Mouse (Mus musculus) forebrain, postnatal 0 days (tissue): Measurements from ENCODE around the gene Aes. TPM values are rescaled to one million over a fixed set of nuclear protein-coding genes. Genes with fewer than 3 reads are reported as not detected.

Experiments
- ATAC-seq: fragments of 200-750 bp; cut with Nextera tagmentation; 2 replicates; pipeline ENCODE4 v1.8.0; 2017; ENCODE audit warnings: mild to moderate bottlenecking, moderate library complexity
- DNase-seq: peaks from one replicate; pipeline ENCODE4 v3.0.0-alpha.2; 2015
- H3K27ac ChIP-seq: fragments of 300-500 bp; sonication (generic); 2 replicates; pipeline ENCODE4 v1.5.1; 2014; ENCODE audit warnings: low read depth, mild to moderate bottlenecking, antibody characterized with exemption, low read length, moderate library complexity, mixed read lengths
- H3K27me3 ChIP-seq: fragments of 300-500 bp; sonication (generic); 2 replicates; pipeline ENCODE4 v1.6.1; 2014; ENCODE audit warnings: mild to moderate bottlenecking, low read length, mixed read lengths; ENCODE audit not compliant: insufficient read depth
- H3K36me3 ChIP-seq: fragments of 300-500 bp; sonication (generic); 2 replicates; pipeline ENCODE4 v1.6.1; 2014; ENCODE audit warnings: mild to moderate bottlenecking, moderate library complexity; ENCODE audit not compliant: insufficient read depth
- H3K4me1 ChIP-seq: fragments of 300-500 bp; sonication (generic); 2 replicates; pipeline ENCODE4 v1.6.1; 2014; ENCODE audit warnings: antibody characterized with exemption; ENCODE audit not compliant: insufficient read depth
- H3K4me2 ChIP-seq: fragments of 300-500 bp; sonication (generic); 2 replicates; pipeline ENCODE4 v1.6.1; 2014; ENCODE audit warnings: low read depth, mild to moderate bottlenecking, moderate library complexity
- H3K4me3 ChIP-seq: fragments of 300-500 bp; sonication (generic); 2 replicates; pipeline ENCODE4 v1.5.1; 2014; ENCODE audit warnings: low read depth, low read length, mixed read lengths
- H3K9ac ChIP-seq: fragments of 300-500 bp; sonication (generic); 2 replicates; pipeline ENCODE4 v1.6.1; 2014; ENCODE audit warnings: mild to moderate bottlenecking
- H3K9me3 ChIP-seq: fragments of 300-500 bp; sonication (generic); 2 replicates; pipeline ENCODE4 v1.6.1; 2016; ENCODE audit warnings: low read length
- CTCF ChIP-seq: sonication (generic); IDR thresholded peaks from 2 replicates; pipeline ENCODE4 v1.5.1; 2016; ENCODE audit warnings: antibody characterized with exemption, control low read depth, low read depth
- WGBS: fragments of 180-500 bp; shearing (Covaris S2); extraction: QIAGEN DNeasy Blood & Tissue Kit; methylation state at CpG from one replicate; pipeline ENCODE4 v1.1.7; 2014; 5-methylcytosine and 5-hydroxymethylcytosine counted together
- polyA plus RNA-seq: library from polyadenylated mRNA; unstranded; fragments of >200 nt; fragmentation: Nextera tagmentation; extraction: Ambion mirVana; gene quantifications from 2 replicates; pipeline ENCODE4 v1.2.1, GENCODE M21; 2015
- total RNA-seq: library from RNA; depleted of rRNA; stranded (reverse); fragments of >200 nt; gene quantifications from 2 replicates; pipeline ENCODE4 v1.2.3, GENCODE M21; 2014

Aes gene
- total and polyA plus RNA-seq, 2 experiments from 2014 or later = 450 to 802 TPM

DNA sequence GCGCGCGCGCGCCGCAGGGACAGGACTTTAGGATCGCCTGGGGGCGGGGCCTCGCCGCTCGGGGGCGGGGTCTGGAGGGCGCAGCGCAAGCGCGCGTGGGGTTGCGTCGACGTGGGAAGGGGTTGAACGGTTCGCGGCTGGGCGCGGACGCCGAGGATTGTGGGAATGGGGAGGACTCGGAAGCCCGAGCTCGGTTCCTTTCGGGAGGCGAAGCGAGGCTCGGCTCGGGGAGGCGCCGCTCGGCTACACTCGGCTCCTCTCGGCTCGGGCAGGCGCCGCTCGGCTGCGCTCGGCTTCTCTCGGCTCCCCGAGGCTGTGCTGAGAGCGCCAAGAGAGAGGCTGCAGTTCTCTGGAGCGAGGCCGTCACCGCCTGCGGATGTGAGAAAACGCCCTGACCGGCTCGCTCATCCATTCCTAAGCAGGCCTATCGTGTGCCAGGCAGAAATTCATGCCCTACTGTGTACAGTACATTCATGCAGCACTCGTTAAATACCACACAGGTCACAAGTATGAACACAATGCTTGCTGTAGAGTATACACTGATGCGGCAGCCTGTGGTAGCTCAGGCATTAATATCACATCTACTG is 14.0 kb upstream of the Aes start, which contains the start of gene Gna11:
Gene Gna11, minus strand, starts transcription at position 30 of the 587 bp plus-strand sequence.
- no peaks in the 10 kb centered on the region for H3K27me3 ChIP-seq
- no peaks in the 10 kb centered on the region for H3K9me3 ChIP-seq
- peak within 1 kb of the TSS; percentile 89 for H3K4me2 ChIP-seq
- H3K4me1 ChIP-seq = peaks cover 17% of the 10 kb centered on the region
- peak; percentile 100 for DNase-seq
- peak; percentile 98 for ATAC-seq
- no peaks in the 10 kb centered on the region for H3K36me3 ChIP-seq
- peak within 1 kb of the TSS; percentile 81 for H3K4me3 ChIP-seq
- peak within 1 kb of the TSS; percentile 90 for H3K27ac ChIP-seq
- under 1% methylated on average over 53 of the region's 59 CpGs for WGBS
- H3K9ac ChIP-seq = peak within 1 kb of the TSS; percentile 93
- TF ChIP-seq CTCF = no peak

DNA sequence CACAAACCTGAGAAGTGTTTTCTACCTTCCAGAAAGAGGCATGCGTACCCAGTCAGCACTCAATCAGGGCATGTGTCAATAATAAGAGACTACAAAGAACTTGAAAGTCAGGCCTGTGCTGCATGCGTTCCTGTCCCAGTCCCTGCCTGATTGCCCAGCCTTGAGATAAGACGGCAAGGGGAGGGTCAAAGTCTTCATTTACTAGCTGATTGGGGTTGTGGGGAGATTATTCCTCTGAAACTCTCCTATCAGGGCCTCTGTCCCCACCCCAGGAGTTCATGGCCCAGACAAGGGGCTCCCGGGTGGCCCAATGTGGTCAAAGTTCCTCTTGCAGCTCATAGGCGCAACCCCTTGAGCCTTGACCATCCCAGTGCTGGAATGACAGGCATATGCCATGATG is 13.0 kb upstream of the Aes start:
- DNase-seq (no peak), ATAC-seq (no peak)
- no peak overlapping the region for H3K27ac ChIP-seq
- no peak overlapping the region for H3K4me2 ChIP-seq
- H3K27me3 ChIP-seq = no peaks in the 10 kb centered on the region
- H3K4me3 ChIP-seq = no peak overlapping the region
- no peaks in the 10 kb centered on the region for H3K9me3 ChIP-seq
- H3K4me1 ChIP-seq = peaks cover 17% of the 10 kb centered on the region
- H3K9ac ChIP-seq = no peak overlapping the region
- no peaks in the 10 kb centered on the region for H3K36me3 ChIP-seq
- WGBS = 84% methylated on average over 5 of the region's 5 CpGs
- no peak for TF ChIP-seq CTCF

DNA sequence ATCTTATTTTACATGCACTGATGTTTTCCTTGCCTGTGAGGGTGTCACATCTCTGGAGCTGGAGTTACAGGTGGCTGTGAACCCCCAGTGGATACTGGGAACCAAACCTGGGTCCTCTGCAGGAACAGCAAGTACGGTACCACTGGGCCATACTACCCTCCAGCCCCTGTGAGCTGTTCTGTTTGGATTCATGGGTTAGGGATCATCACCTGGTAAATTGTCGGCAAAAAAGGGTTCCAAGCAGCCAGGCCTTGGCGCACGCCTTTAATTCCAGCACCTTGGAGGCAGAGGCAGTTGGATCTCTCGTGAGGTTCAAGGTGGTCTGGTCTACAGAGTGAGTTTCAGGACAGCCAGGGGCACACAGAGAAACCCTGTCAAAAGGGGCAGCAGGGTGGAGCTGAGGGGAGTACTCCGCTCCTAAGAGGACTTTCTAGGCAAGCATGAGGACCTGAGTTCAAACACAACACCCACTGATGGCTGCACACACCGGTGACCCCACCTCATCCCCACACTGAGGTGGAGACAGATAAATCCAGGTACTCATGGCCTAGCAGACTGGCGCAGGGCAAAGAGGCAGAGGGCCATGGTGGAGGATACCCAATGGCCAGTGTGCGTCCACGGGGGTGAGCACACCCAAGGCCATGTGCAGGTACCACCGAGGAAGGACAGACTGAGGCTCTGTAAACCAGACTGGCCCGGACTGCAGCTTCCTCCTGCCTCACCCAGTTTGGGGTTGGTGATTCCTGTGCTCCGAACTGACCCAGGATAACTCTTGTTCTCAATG is 12.3 kb upstream of the Aes start:
- Histone ChIP-seq H3K4me2 (no peak overlapping the region), H3K4me1 (peaks cover 17% of the 10 kb centered on the region), H3K27ac (no peak overlapping the region), H3K4me3 (no peak overlapping the region), H3K27me3 (no peaks in the 10 kb centered on the region), H3K9me3 (no peaks in the 10 kb centered on the region), H3K9ac (no peak overlapping the region), H3K36me3 (no peaks in the 10 kb centered on the region)
- WGBS = 94% methylated on average over 13 of the region's 13 CpGs
- no peak for TF ChIP-seq CTCF
- ATAC-seq (no peak), DNase-seq (no peak)

DNA sequence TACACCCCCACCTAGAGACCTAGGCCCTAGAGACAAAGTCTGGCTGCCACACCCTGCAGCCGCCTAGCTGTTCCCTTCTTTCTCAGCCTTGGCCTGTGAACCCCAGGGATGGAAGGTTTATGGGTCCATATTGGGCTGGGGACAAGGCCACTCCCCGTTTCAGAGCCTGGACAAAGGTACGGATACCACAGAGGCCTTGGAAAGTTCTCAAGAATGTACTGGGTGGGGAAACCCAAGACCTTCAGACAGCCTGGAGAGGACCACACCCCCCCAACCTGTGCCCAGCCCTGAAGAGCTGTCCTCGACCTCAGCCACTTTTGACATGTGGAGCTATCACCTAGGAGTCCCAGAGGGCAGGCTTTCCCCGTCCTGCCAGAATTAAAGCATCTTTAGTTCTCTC is 10.3 kb upstream of the Aes start:
- Histone ChIP-seq H3K36me3 (no peaks in the 10 kb centered on the region), H3K4me2 (no peak overlapping the region), H3K27me3 (no peaks in the 10 kb centered on the region), H3K9ac (no peak overlapping the region), H3K4me1 (0 out of 2 replicates have a peak, but pooled peaks cover 6% of the 10 kb centered on the region), H3K4me3 (no peak overlapping the region), H3K27ac (no peak overlapping the region), H3K9me3 (no peaks in the 10 kb centered on the region)
- WGBS = 73% methylated on average over 5 of the region's 5 CpGs
- no peak for TF ChIP-seq CTCF
- ATAC-seq (no peak), DNase-seq (no peak)

DNA sequence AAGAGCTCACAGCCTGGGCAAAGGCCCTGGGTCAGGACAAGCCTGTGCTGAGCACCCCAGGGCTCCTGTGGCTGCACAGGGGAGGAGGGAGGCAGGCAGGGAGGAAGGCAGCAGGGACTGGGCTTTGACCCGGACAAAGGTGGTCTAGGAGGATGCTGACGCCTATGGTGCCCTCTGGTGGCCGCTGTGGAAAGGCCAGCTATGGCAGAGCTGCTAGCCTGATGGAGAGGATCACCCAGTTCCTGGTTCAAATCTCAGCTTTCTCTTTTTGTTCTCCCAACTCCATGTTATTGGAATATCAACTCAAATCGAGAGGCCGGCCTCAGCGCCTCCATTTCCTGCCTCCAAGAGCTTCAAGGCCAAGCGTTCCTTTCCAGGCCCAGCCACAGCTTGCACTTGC is 9.0 kb upstream of the Aes start:
- peak; percentile 75 for TF ChIP-seq CTCF
- no peaks in the 10 kb centered on the region for H3K36me3 ChIP-seq
- no peak overlapping the region for H3K9ac ChIP-seq
- H3K4me1 ChIP-seq = 0 out of 2 replicates have a peak, but pooled peaks cover 4% of the 10 kb centered on the region
- no peak overlapping the region for H3K27ac ChIP-seq
- ATAC-seq (no peak), DNase-seq (no peak)
- WGBS = 18% methylated on average over 7 of the region's 7 CpGs
- no peaks in the 10 kb centered on the region for H3K27me3 ChIP-seq
- no peak overlapping the region for H3K4me2 ChIP-seq
- no peaks in the 10 kb centered on the region for H3K9me3 ChIP-seq
- no peak overlapping the region for H3K4me3 ChIP-seq

DNA sequence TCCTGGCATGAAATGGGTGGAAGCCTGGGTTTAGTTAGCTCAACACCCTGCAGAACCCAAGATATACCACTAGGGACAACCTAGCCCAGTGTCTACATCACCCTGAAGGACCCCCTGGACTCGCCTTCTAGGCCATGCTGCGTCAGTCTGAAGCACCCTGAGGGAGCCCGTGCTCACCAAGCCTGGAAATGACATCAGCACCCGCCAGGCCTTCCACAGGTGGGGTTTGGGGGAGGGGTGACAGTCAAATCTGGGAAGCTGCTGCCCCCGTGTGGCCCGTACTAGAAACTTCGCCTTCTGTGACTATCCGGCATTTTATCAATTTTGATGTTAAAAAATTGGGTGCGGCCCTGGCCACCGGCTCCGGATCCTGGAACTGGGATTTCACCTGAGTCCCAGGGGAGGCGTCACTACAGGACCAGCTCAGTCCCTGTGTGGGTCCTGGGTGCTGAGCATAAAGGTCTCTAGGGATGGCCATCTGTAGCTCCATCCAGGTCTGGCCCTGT is 7.6 kb upstream of the Aes start:
- no peaks in the 10 kb centered on the region for H3K9me3 ChIP-seq
- H3K9ac ChIP-seq = 0 out of 2 replicates have a peak overlapping the region, but pooled peaks have one; percentile 26
- H3K4me3 ChIP-seq = no peak overlapping the region

DNA sequence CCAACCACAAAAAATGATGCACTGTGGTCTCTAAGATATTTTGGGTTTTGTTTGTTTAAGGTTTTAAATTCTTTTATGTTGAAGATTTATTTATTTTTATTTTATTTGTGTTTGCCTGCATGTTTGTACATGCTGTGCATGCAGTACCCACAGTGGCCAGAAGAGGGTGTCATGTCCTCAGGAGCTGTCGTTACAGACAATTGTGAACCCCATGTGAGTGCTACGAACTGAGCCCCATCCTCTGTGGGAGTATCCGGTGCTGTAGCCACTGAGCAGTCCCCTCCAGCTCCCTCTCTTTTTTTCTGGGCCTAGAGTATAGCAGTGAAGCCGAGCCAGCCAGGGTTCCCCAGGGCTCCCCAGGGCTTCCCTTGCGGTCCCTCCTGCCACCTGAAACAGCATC is 6.1 kb upstream of the Aes start:
- H3K9ac ChIP-seq = no peak overlapping the region
- H3K27me3 ChIP-seq = no peaks in the 10 kb centered on the region
- no peak for ATAC-seq
- no peak overlapping the region for H3K4me3 ChIP-seq
- H3K4me1 ChIP-seq = no peaks in the 10 kb centered on the region
- no peak for DNase-seq
- no peak overlapping the region for H3K4me2 ChIP-seq
- H3K36me3 ChIP-seq = no peaks in the 10 kb centered on the region
- 87% methylated on average over 5 of the region's 5 CpGs for WGBS
- no peaks in the 10 kb centered on the region for H3K9me3 ChIP-seq
- TF ChIP-seq CTCF = peak; percentile 70
- no peak overlapping the region for H3K27ac ChIP-seq

More for the DNA sequence above, 7.6 kb upstream of the Aes start:
- Histone ChIP-seq H3K27ac (peak overlapping the region; percentile 51; the same call in 1 of the 2 replicates), H3K27me3 (no peaks in the 10 kb centered on the region), H3K4me1 (no peaks in the 10 kb centered on the region), H3K36me3 (no peaks in the 10 kb centered on the region), H3K4me2 (peak overlapping the region; percentile 24; the same call in 1 of the 2 replicates)
- 3% methylated on average over 12 of the region's 12 CpGs for WGBS
- DNase-seq (peak; percentile 94), ATAC-seq (peak; percentile 98)
- peak; percentile 91 for TF ChIP-seq CTCF
